Mouse (Mus musculus) liver, embryonic 13.5 days (tissue): ENCODE data around the gene Olfr106-ps. TPM values are rescaled to one million over a fixed set of nuclear protein-coding genes. Genes with fewer than 3 reads are reported as not detected.

Experiments used
- ATAC-seq: fragments of 200-750 bp; cut with Nextera tagmentation; 2 replicates; pipeline ENCODE4 v1.8.0; 2017; ENCODE audit warnings: low read depth, mild to moderate bottlenecking, moderate number of reproducible peaks, moderate library complexity
- DNase-seq: peaks from one replicate; pipeline ENCODE4 v3.0.0; 2022
- H3K27ac ChIP-seq: fragments of 300-500 bp; sonication (generic); 2 replicates; pipeline ENCODE4 v1.5.1; 2015; ENCODE audit warnings: moderate library complexity, mild to moderate bottlenecking, inconsistent platforms
- H3K27me3 ChIP-seq: fragments of 300-500 bp; sonication (generic); 2 replicates; pipeline ENCODE4 v1.6.1; 2015; ENCODE audit warnings: mild to moderate bottlenecking, inconsistent platforms
- H3K36me3 ChIP-seq: fragments of 300-500 bp; sonication (generic); 2 replicates; pipeline ENCODE4 v1.6.1; 2015; ENCODE audit warnings: mild to moderate bottlenecking, inconsistent platforms
- H3K4me1 ChIP-seq: fragments of 300-500 bp; sonication (generic); replicated peaks from 2 replicates; pipeline ENCODE4 v1.6.1; 2015; ENCODE audit warnings: inconsistent platforms
- H3K4me2 ChIP-seq: fragments of 300-500 bp; sonication (generic); 2 replicates; pipeline ENCODE4 v1.6.1; 2015; ENCODE audit warnings: inconsistent platforms, mild to moderate bottlenecking, moderate library complexity
- H3K4me3 ChIP-seq: fragments of 300-500 bp; sonication (generic); replicated peaks from 2 replicates; pipeline ENCODE4 v1.5.1; 2015; ENCODE audit warnings: mild to moderate bottlenecking, inconsistent platforms
- H3K9ac ChIP-seq: fragments of 300-500 bp; sonication (generic); 2 replicates; pipeline ENCODE4 v1.6.1; 2015; ENCODE audit warnings: mild to moderate bottlenecking, inconsistent platforms
- H3K9me3 ChIP-seq: fragments of 300-500 bp; sonication (generic); replicated peaks from 2 replicates; pipeline ENCODE4 v1.6.1; 2016; ENCODE audit warnings: inconsistent platforms
- WGBS: fragments of 180-500 bp; shearing (Covaris S2); methylation state at CpG from one replicate; pipeline ENCODE4 v1.1.7; 2015; ENCODE audit not compliant: insufficient replicate concordance; 5-methylcytosine and 5-hydroxymethylcytosine counted together
- polyA plus RNA-seq: library from polyadenylated mRNA; unstranded; fragments of >200 nt; fragmentation: Nextera tagmentation; extraction: Ambion mirVana; gene quantifications from 2 replicates; pipeline ENCODE4 v1.2.1, GENCODE M21; 2015

Gene Olfr106-ps
- polyA plus RNA-seq: not detected in 2 replicates

- DNase-seq: no peak
- Histone ChIP-seq H3K4me1 (no peaks in the 10 kb centered on the region), H3K4me3 (no peak within 1 kb of the TSS), H3K9ac (no peak within 1 kb of the TSS), H3K27ac (no peak within 1 kb of the TSS), H3K27me3 (no peaks in the 10 kb centered on the region), H3K9me3 (no peaks in the 10 kb centered on the region), H3K36me3 (no peaks in the 10 kb centered on the region), H3K4me2 (no peak within 1 kb of the TSS)
- no peak for ATAC-seq
- WGBS: 51% methylated on average over 1 of the region's 1 CpGs
These were observed at the start of gene Olfr106-ps for GRCm38 (mm10) chr17:37390093-37390492. Gene Olfr106-ps, plus strand, starts transcription at chr17:37390393.

GRCm38 (mm10) chr17:37359282-37359681 is 30.9 kb upstream of the Olfr106-ps start, which contains the start of gene Olfr104-ps:
Gene Olfr104-ps, plus strand, starts transcription at chr17:37359582.
- Histone ChIP-seq H3K9ac (no peak within 1 kb of the TSS), H3K27ac (no peak within 1 kb of the TSS), H3K4me2 (no peak within 1 kb of the TSS), H3K4me1 (no peaks in the 10 kb centered on the region), H3K36me3 (no peaks in the 10 kb centered on the region), H3K9me3 (no peaks in the 10 kb centered on the region), H3K4me3 (no peak within 1 kb of the TSS), H3K27me3 (no peaks in the 10 kb centered on the region)
- ATAC-seq: no peak
- DNase-seq: no peak

- H3K27me3 ChIP-seq: no peaks in the 10 kb centered on the region
- H3K4me3 ChIP-seq: no peak within 1 kb of the TSS
- ATAC-seq: no peak
- no peak within 1 kb of the TSS for H3K27ac ChIP-seq
- no peak within 1 kb of the TSS for H3K4me2 ChIP-seq
- DNase-seq: no peak
- no peak within 1 kb of the TSS for H3K9ac ChIP-seq
- H3K9me3 ChIP-seq: no peaks in the 10 kb centered on the region
- no peaks in the 10 kb centered on the region for H3K36me3 ChIP-seq
- no peaks in the 10 kb centered on the region for H3K4me1 ChIP-seq
These were observed 11.5 kb upstream of the Olfr106-ps start, which contains the start of gene Olfr105-ps for GRCm38 (mm10) chr17:37378733-37379132. Gene Olfr105-ps, plus strand, starts transcription at chr17:37379033.

- no peak within 1 kb of the TSS for H3K9ac ChIP-seq
- H3K9me3 ChIP-seq: no peaks in the 10 kb centered on the region
- WGBS: 57% methylated on average over 3 of the region's 3 CpGs
- no peaks in the 10 kb centered on the region for H3K36me3 ChIP-seq
- no peaks in the 10 kb centered on the region for H3K27me3 ChIP-seq
- H3K4me2 ChIP-seq: no peak within 1 kb of the TSS
- ATAC-seq (no peak), DNase-seq (no peak)
- H3K27ac ChIP-seq: no peak within 1 kb of the TSS
- H3K4me1 ChIP-seq: no peaks in the 10 kb centered on the region
- H3K4me3 ChIP-seq: no peak within 1 kb of the TSS
These were observed 8.7 kb downstream of the Olfr106-ps start, which contains the start of gene Olfr107 for GRCm38 (mm10) chr17:37398926-37399325. Gene Olfr107, plus strand, starts transcription at chr17:37399226.

GRCm38 (mm10) chr17:37413380-37413779 is 23.2 kb downstream of the Olfr106-ps start:
- no peak for ATAC-seq
- H3K27me3 ChIP-seq: no peaks in the 10 kb centered on the region

GRCm38 (mm10) chr17:37445180-37445579 is 55.0 kb downstream of the Olfr106-ps start, which contains the start of gene Olfr108:
Gene Olfr108, plus strand, starts transcription at chr17:37445480.
- no peaks in the 10 kb centered on the region for H3K4me1 ChIP-seq
- H3K27ac ChIP-seq: no peak within 1 kb of the TSS
- no peaks in the 10 kb centered on the region for H3K36me3 ChIP-seq
- H3K4me3 ChIP-seq: no peak within 1 kb of the TSS
- no peaks in the 10 kb centered on the region for H3K27me3 ChIP-seq
- ATAC-seq: no peak
- 0 out of 2 replicates have a peak, but pooled peaks cover 3% of the 10 kb centered on the region for H3K9me3 ChIP-seq
- no peak within 1 kb of the TSS for H3K4me2 ChIP-seq
- DNase-seq: no peak
- no peak within 1 kb of the TSS for H3K9ac ChIP-seq
- 77% methylated on average over 1 of the region's 1 CpGs for WGBS

More at GRCm38 (mm10) chr17:37413380-37413779, 23.2 kb downstream of the Olfr106-ps start:
- H3K27ac ChIP-seq: no peak overlapping the region
- no peaks in the 10 kb centered on the region for H3K4me1 ChIP-seq
- no peak overlapping the region for H3K4me3 ChIP-seq
- no peaks in the 10 kb centered on the region for H3K36me3 ChIP-seq
- H3K9me3 ChIP-seq: no peaks in the 10 kb centered on the region
- no peak overlapping the region for H3K9ac ChIP-seq
- no peak for DNase-seq
- H3K4me2 ChIP-seq: no peak overlapping the region

Other genes starting within 250 kb of the Olfr106-ps start
- gene Olfr93, start 228.9 kb upstream of the Olfr106-ps start, polyA plus RNA-seq: not detected in 2 replicates
- not detected in 2 replicates for gene Ubd, start 196.5 kb upstream of the Olfr106-ps start, polyA plus RNA-seq
- not detected in 2 replicates for gene Olfr94, start 189.4 kb upstream of the Olfr106-ps start, polyA plus RNA-seq
- gene Olfr95, start 177.3 kb upstream of the Olfr106-ps start, polyA plus RNA-seq: not detected in 2 replicates
- not detected in 2 replicates for gene Olfr96, start 170.2 kb upstream of the Olfr106-ps start, polyA plus RNA-seq
- not detected in 2 replicates for gene Olfr97, start 153.1 kb upstream of the Olfr106-ps start, polyA plus RNA-seq
- not detected in 2 replicates for gene Olfr98, start 126.6 kb upstream of the Olfr106-ps start, polyA plus RNA-seq
- gene H2-M3, start 120.2 kb upstream of the Olfr106-ps start, polyA plus RNA-seq: 1.3 and 1.5 TPM in 2 replicates
- not detected in 2 replicates for gene Olfr99, start 106.9 kb upstream of the Olfr106-ps start, polyA plus RNA-seq
- not detected in 2 replicates for gene Olfr101, start 86.1 kb upstream of the Olfr106-ps start, polyA plus RNA-seq
- gene Olfr102, start 73.3 kb upstream of the Olfr106-ps start, polyA plus RNA-seq: not detected in 2 replicates
- gene Olfr103, start 50.7 kb upstream of the Olfr106-ps start, polyA plus RNA-seq: not detected in 2 replicates
- not detected in 2 replicates for gene Olfr104-ps, start 30.8 kb upstream of the Olfr106-ps start, polyA plus RNA-seq
- not detected in 2 replicates for gene Olfr105-ps, start 11.4 kb upstream of the Olfr106-ps start, polyA plus RNA-seq
- not detected in 2 replicates for gene Olfr107, start 8.8 kb downstream of the Olfr106-ps start, polyA plus RNA-seq
- gene Olfr108, start 55.1 kb downstream of the Olfr106-ps start, polyA plus RNA-seq: not detected in 2 replicates
- not detected in 2 replicates for gene Olfr109, start 68.5 kb downstream of the Olfr106-ps start, polyA plus RNA-seq
- gene H2-M2, start 93.2 kb downstream of the Olfr106-ps start, polyA plus RNA-seq: not detected in 2 replicates
- gene Olfr110, start 102.1 kb downstream of the Olfr106-ps start, polyA plus RNA-seq: not detected in 2 replicates
- gene Olfr111, start 117.6 kb downstream of the Olfr106-ps start, polyA plus RNA-seq: not detected in 2 replicates
- gene Olfr112, start 179.1 kb downstream of the Olfr106-ps start, polyA plus RNA-seq: not detected in 2 replicates
- not detected in 2 replicates for gene Olfr113, start 187.3 kb downstream of the Olfr106-ps start, polyA plus RNA-seq
- gene Olfr114, start 202.3 kb downstream of the Olfr106-ps start, polyA plus RNA-seq: not detected in 2 replicates
- not detected in 2 replicates for gene Olfr115, start 236.7 kb downstream of the Olfr106-ps start, polyA plus RNA-seq
- not detected in 2 replicates for gene Olfr116, start 236.8 kb downstream of the Olfr106-ps start, polyA plus RNA-seq